Mouse (Mus musculus) layer of hippocampus, adult 18-20 months (tissue): ENCODE measurements around the gene Mypop. TPM values are rescaled to one million over a fixed set of nuclear protein-coding genes. Genes with fewer than 3 reads are reported as not detected.
A peak's percentile ranks its signal among the peaks of the same experiment; 100 is the strongest.

Source experiments
- DNase-seq, 2 experiments: peaks; one replicate each; pipeline ENCODE4 v3.0.0; 2022; ENCODE audit warnings: low spot score in 2 of 2
- total RNA-seq, 2 experiments: library from RNA; stranded (reverse); gene quantifications; 2 replicates each; pipeline ENCODE4 v1.2.3; 2021

The Mypop gene
- total RNA-seq, 2 experiments from 2014 or later, result 50.1 to 50.7 TPM

GRCm38 (mm10) chr7:19016042-19016441, 25.0 kb downstream of the Mypop start:
- no peak for DNase-seq

- DNase-seq, result no peak
Observed at GRCm38 (mm10) chr7:19017909-19018308, 26.9 kb downstream of the Mypop start.

- no peak for DNase-seq
Observed at GRCm38 (mm10) chr7:19021048-19021447, 30.0 kb downstream of the Mypop start.

GRCm38 (mm10) chr7:19022189-19022958, 31.3 kb downstream of the Mypop start:
- DNase-seq, result no peak

- DNase-seq, result no peak
Observed at GRCm38 (mm10) chr7:19023357-19023814, 32.3 kb downstream of the Mypop start, which contains the start of gene Foxa3. Gene Foxa3 (minus strand): TSS chr7:19023538.

- peak; percentile 94 to 96 for DNase-seq
Observed at GRCm38 (mm10) chr7:19024096-19024506, 33.1 kb downstream of the Mypop start, which contains the start of gene Sympk. Gene Sympk (plus strand): TSS chr7:19024377.

- DNase-seq, result no peak
Observed at GRCm38 (mm10) chr7:19024581-19025255, 33.7 kb downstream of the Mypop start.

GRCm38 (mm10) chr7:19028067-19028466, 37.0 kb downstream of the Mypop start:
- no peak for DNase-seq

- no peak for DNase-seq
Observed at GRCm38 (mm10) chr7:19029084-19029653, 38.1 kb downstream of the Mypop start.

- no peak for DNase-seq
Observed at GRCm38 (mm10) chr7:19031641-19032040, 40.6 kb downstream of the Mypop start.

- no peak for DNase-seq
Observed at GRCm38 (mm10) chr7:19044616-19045015, 53.6 kb downstream of the Mypop start.

- DNase-seq, result no peak
Observed at GRCm38 (mm10) chr7:19046286-19047069, 55.4 kb downstream of the Mypop start.

GRCm38 (mm10) chr7:19048006-19048527, 57.0 kb downstream of the Mypop start:
- DNase-seq, result no peak

GRCm38 (mm10) chr7:19049252-19049651, 58.2 kb downstream of the Mypop start:
- DNase-seq, result no peak

GRCm38 (mm10) chr7:19050172-19050571, 59.1 kb downstream of the Mypop start:
- DNase-seq, result no peak

GRCm38 (mm10) chr7:19051161-19051560, 60.1 kb downstream of the Mypop start:
- DNase-seq, result no peak

Other genes starting within 250 kb of the Mypop start
- not detected for gene Psg19, start 192.7 kb upstream of the Mypop start, total RNA-seq
- not detected for gene Psg17, start 169.6 kb upstream of the Mypop start, total RNA-seq
- gene Mill2, start 151.3 kb upstream of the Mypop start, total RNA-seq, result 1 to 10 TPM; 1.3 to 2.2 TPM
- 10 to 100 TPM; 15.5 to 23.3 TPM for gene Pglyrp1, start 119.9 kb upstream of the Mypop start, total RNA-seq
- 10 to 100 TPM; 10.4 to 10.9 TPM for gene Ccdc61, start 80.8 kb upstream of the Mypop start, total RNA-seq
- 10 to 100 TPM; 76.3 to 79.4 TPM for gene Nova2, start 65.4 kb upstream of the Mypop start, total RNA-seq
- under 1 TPM; 0.20 to 0.40 TPM for gene Nanos2, start 3.8 kb upstream of the Mypop start, total RNA-seq
- 10 to 100 TPM; 53.8 to 57.2 TPM for gene Irf2bp1, start 12.8 kb downstream of the Mypop start, total RNA-seq
- not detected for gene Foxa3, start 32.3 kb downstream of the Mypop start, total RNA-seq
- 100 to 1,000 TPM; 118 to 123 TPM for gene Sympk, start 33.1 kb downstream of the Mypop start, total RNA-seq
- not detected for gene Rsph6a, start 63.4 kb downstream of the Mypop start, total RNA-seq
- gene Dmwd, start 85.0 kb downstream of the Mypop start, total RNA-seq, result 100 to 1,000 TPM; 142 to 148 TPM
- 10 to 100 TPM; 30.2 to 43.1 TPM for gene Dmpk, start 92.6 kb downstream of the Mypop start, total RNA-seq
- 1 to 10 TPM; 2.0 to 2.6 TPM for gene Six5, start 103.3 kb downstream of the Mypop start, total RNA-seq
- under 1 TPM in 1 of 2 experiments, not detected in 1; 0.27 TPM for gene Gm4969, start 127.1 kb downstream of the Mypop start, total RNA-seq
- 10 to 100 TPM; 15.0 to 15.4 TPM for gene Fbxo46, start 128.6 kb downstream of the Mypop start, total RNA-seq
- 10 to 100 TPM; 17.1 to 18.7 TPM for gene Qpctl, start 158.0 kb downstream of the Mypop start, total RNA-seq
- gene Snrpd2, start 158.5 kb downstream of the Mypop start, total RNA-seq, result 10 to 100 TPM; 79.7 to 82.8 TPM
- gene Gipr, start 174.9 kb downstream of the Mypop start, total RNA-seq, result 1 to 10 TPM; 1.3 to 1.4 TPM
- gene Eml2, start 185.2 kb downstream of the Mypop start, total RNA-seq, result 100 to 1,000 TPM; 160 to 178 TPM
- gene Gpr4, start 221.3 kb downstream of the Mypop start, total RNA-seq, result 1 to 10 TPM; 1.3 to 1.4 TPM
- 10 to 100 TPM; 41.3 to 42.6 TPM for gene Opa3, start 237.1 kb downstream of the Mypop start, total RNA-seq